Mouse (Mus musculus) CD4-positive, CD25-positive, alpha-beta regulatory T cell, adult 4 months (primary cell): ENCODE data around the gene Birc5. TPM values are rescaled to one million over a fixed set of nuclear protein-coding genes. Genes with fewer than 3 reads are reported as not detected.
A peak's percentile ranks its signal among the peaks of the same experiment; 100 is the strongest.
"Not testable (repeated sequence)": the region's sequence is repeated elsewhere in the genome, so short reads cannot be mapped to it uniquely, and the experiment has no call there.

Experiments
- ATAC-seq: one replicate; pipeline ENCODE4 v1.8.0; 2017
- polyA plus RNA-seq, 2 experiments: library from polyadenylated mRNA; unstranded; fragments of 100-300 nt; shearing (Covaris generic); gene quantifications; one replicate each; pipeline ENCODE4 v1.2.1; 2017

Birc5 gene
- 10 to 100 TPM; 16.9 to 31.5 TPM for polyA plus RNA-seq

- peak; percentile 91 for ATAC-seq
Observed at GRCm38 (mm10) chr11:117848985-117849671, at the start of gene Birc5. Gene Birc5, plus strand, starts transcription at chr11:117849251.

GRCm38 (mm10) chr11:117800038-117800437, 49.0 kb upstream of the Birc5 start:
- ATAC-seq, result no peak

- no peak for ATAC-seq
Observed at GRCm38 (mm10) chr11:117801650-117802049, 47.4 kb upstream of the Birc5 start.

- no peak for ATAC-seq
Observed at GRCm38 (mm10) chr11:117803166-117803688, 45.8 kb upstream of the Birc5 start.

GRCm38 (mm10) chr11:117806781-117807180, 42.3 kb upstream of the Birc5 start:
- no peak for ATAC-seq

- peak; percentile 57 for ATAC-seq
Observed at GRCm38 (mm10) chr11:117809407-117810311, 39.4 kb upstream of the Birc5 start, which contains the start of the genes Gm20708 and Syngr2. Gene Gm20708, plus strand, starts transcription at chr11:117809668. Gene Syngr2, plus strand, starts transcription at chr11:117809668.

- peak; percentile 79 for ATAC-seq
Observed at GRCm38 (mm10) chr11:117810401-117811046, 38.5 kb upstream of the Birc5 start.

- ATAC-seq, result no peak
Observed at GRCm38 (mm10) chr11:117813867-117814266, 35.2 kb upstream of the Birc5 start.

GRCm38 (mm10) chr11:117814704-117815366, 34.2 kb upstream of the Birc5 start:
- no peak for ATAC-seq

- ATAC-seq, result not testable (repeated sequence)
Observed at GRCm38 (mm10) chr11:117815850-117816249, 33.2 kb upstream of the Birc5 start.

- ATAC-seq, result peak; percentile 41
Observed at GRCm38 (mm10) chr11:117816389-117816996, 32.6 kb upstream of the Birc5 start.

- ATAC-seq, result no peak
Observed at GRCm38 (mm10) chr11:117819095-117819494, 30.0 kb upstream of the Birc5 start.

GRCm38 (mm10) chr11:117820173-117820572, 28.9 kb upstream of the Birc5 start:
- no peak for ATAC-seq

- ATAC-seq, result no peak
Observed at GRCm38 (mm10) chr11:117821868-117822267, 27.2 kb upstream of the Birc5 start.

- ATAC-seq, result no peak
Observed at GRCm38 (mm10) chr11:117822728-117823241, 26.3 kb upstream of the Birc5 start.

GRCm38 (mm10) chr11:117823411-117823810, 25.6 kb upstream of the Birc5 start:
- no peak for ATAC-seq

- peak; percentile 46 for ATAC-seq
Observed at GRCm38 (mm10) chr11:117824060-117824969, 24.7 kb upstream of the Birc5 start.

- peak; percentile 22 for ATAC-seq
Observed at GRCm38 (mm10) chr11:117825333-117826101, 23.5 kb upstream of the Birc5 start, which contains the start of the genes Afmid and Tk1. Gene Afmid, plus strand, starts transcription at chr11:117825924. Gene Tk1, minus strand, starts transcription at chr11:117826092.

- no peak for ATAC-seq
Observed at GRCm38 (mm10) chr11:117826164-117826563, 22.9 kb upstream of the Birc5 start.
